Mouse (Mus musculus): ENCODE measurements around the gene Cdc42se2. TPM values are rescaled to one million over a fixed set of nuclear protein-coding genes. Genes with fewer than 3 reads are reported as not detected.

Cdc42se2 gene
- polyA plus RNA-seq (2012; fragmentation: generic; extraction: Trizol): 10 to 100 TPM in 1 of 2 experiments, 1 to 10 TPM in 1; 5.5 to 16.7 TPM

GRCm38 (mm10) chr11:54787488-54788474, at the start of gene Cdc42se2:
Cdc42se2 (minus strand) TSS chr11:54787675.

Other genes with a start within 250 kb of the Cdc42se2 start
- gene Lyrm7, start 73.2 kb upstream of the Cdc42se2 start, polyA plus RNA-seq (2012; fragmentation: generic; extraction: Trizol): 1 to 10 TPM in 1 of 2 experiments, under 1 TPM in 1; 0.13 to 1.8 TPM
- gene Hint1, start 78.7 kb upstream of the Cdc42se2 start, polyA plus RNA-seq (2012; fragmentation: generic; extraction: Trizol): 1,000 to 10,000 TPM; 1,198 to 1,532 TPM
- gene Gpx3, start 114.8 kb upstream of the Cdc42se2 start, polyA plus RNA-seq (2012; fragmentation: generic; extraction: Trizol): under 1 TPM; 0.04 to 0.30 TPM
- 10 to 100 TPM; 24.6 to 84.0 TPM for gene Tnip1, start 175.2 kb upstream of the Cdc42se2 start, polyA plus RNA-seq (2012; fragmentation: generic; extraction: Trizol)
- gene Anxa6, start 245.8 kb upstream of the Cdc42se2 start, polyA plus RNA-seq (2012; fragmentation: generic; extraction: Trizol): 100 to 1,000 TPM; 161 to 416 TPM

Data from C3H10T1/2 (cell line).